In genomic region chr13:109907634-109908033, GRCm38 (mm10) we compare ENCODE assay signal across 7 mouse cellular contexts.
DNase-seq lines count a peak whose midpoint lies in the region; ATAC-seq lines count a peak whose summit lies in the region.

No protein-coding gene starts in this region.

- H3K9ac ChIP-seq in liver, embryonic 15.5 days = no peak overlapping the region

- ATAC-seq in liver, embryonic 15.5 days (ENCODE audit: insufficient read depth) = peak; percentile 78

- H3K27ac ChIP-seq in liver, embryonic 15.5 days (replicated peaks) = peak overlapping the region; percentile 51

- peak overlapping the region; percentile 29 for H3K4me2 ChIP-seq in liver, embryonic 15.5 days

- H3K36me3 ChIP-seq in liver, embryonic 15.5 days (replicated peaks) = no peaks in the 10 kb centered on the region

- peak; percentile 89 for DNase-seq in CD4-positive helper T cell, adult 2 months (ENCODE audit: low read depth, low spot score)
- DNase-seq in MEL-GATA-1-ER (ENCODE audit: extremely low read depth, low read depth) = peak; percentile 92
- peak; percentile 61 for DNase-seq in cerebellum, adult 11-12 months
- peak; percentile 54 to 56 for DNase-seq in gastrocnemius, adult 8-10 months (ENCODE audit: low spot score in 2 of 2)
- peak; percentile 76 to 87 for DNase-seq in kidney, postnatal 36 days
- DNase-seq in right cerebral cortex, postnatal 25 days = peak; percentile 63

- WGBS in liver, embryonic 15.5 days (ENCODE audit: insufficient replicate concordance) = 8% methylated on average over 9 of the region's 9 CpGs

- H3K9me3 ChIP-seq in liver, embryonic 15.5 days (replicated peaks) = no peaks in the 10 kb centered on the region

- H3K4me1 ChIP-seq in liver, embryonic 15.5 days (replicated peaks) = peaks cover 46% of the 10 kb centered on the region

- H3K4me3 ChIP-seq in liver, embryonic 15.5 days (replicated peaks) = no peak overlapping the region

- H3K27me3 ChIP-seq in liver, embryonic 15.5 days = peaks cover 14% of the 10 kb centered on the region
